Mouse (Mus musculus): Measurements from ENCODE around the gene Dek.
A peak's percentile ranks its signal among the peaks of the same experiment; 100 is the strongest.

Gene Dek

DNA sequence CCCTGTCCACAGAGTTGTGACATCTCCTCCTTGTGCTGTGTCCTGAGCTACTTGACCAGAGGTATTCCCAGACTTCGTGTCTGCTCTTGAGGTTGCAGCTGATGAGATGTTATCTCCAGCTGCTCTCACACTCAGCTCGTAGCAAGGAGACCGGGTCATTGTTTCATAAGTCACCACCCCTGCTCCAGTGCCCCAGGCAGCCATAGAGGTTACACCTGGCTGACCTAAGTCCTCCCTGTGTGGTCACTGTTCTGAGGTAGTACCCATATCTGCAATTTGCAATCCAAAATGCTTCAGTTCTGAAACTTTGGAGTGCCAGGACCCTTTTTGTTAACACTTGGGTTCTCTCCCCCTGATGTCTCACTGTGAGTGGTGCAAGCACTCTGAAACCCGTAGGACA, 56.0 kb downstream of the Dek start:
- DNase-seq, result no peak

- no peak for DNase-seq
Measured at GRCm38 (mm10) chr13:47047996-47048395, 58.0 kb downstream of the Dek start.

- peak; percentile 29 to 30 for DNase-seq
Measured at GRCm38 (mm10) chr13:47044617-47044947, 61.4 kb downstream of the Dek start, which contains the start of gene Tpmt. TSS of gene Tpmt (minus strand) at chr13:47044737.

GRCm38 (mm10) chr13:47043833-47044616, 62.0 kb downstream of the Dek start:
- peak in 1 of 2 experiments; percentile 34 for DNase-seq

DNA sequence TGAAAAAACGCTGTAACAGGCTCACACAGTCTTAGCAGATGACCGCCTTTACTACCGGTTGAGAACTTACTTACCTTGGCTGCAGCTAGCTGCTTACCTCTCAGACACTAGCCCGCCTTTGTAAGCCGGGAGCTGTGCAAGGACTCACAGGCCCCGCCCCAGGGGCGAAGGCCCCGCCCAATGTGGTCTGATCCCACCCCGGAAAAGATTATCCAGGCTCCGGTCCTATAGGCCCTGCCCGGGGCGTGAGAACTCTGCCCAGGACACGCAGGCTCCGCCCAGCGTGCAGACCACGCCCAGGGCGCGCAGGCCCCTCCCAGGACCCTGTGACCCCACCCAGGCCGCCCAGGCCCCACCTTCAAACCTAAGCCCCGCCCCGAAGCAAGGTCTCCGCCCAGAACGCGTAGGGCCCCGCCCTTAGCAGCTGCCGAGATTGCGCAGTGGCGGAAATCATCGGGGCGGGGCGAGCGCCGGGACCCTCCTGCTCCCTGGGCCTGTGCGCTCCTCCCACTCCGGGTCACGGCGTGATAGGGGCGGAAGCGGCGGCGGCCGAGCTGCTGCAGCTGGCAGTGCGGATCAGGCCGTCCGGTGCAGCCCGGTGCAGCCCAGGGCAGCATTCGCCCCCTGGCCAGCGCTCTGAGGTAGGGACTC, 62.8 kb downstream of the Dek start, which contains the start of gene Kdm1b:
Gene Kdm1b (plus strand): TSS at position 470 of the 651 bp plus-strand sequence.
- peak; percentile 99 to 100 for DNase-seq

DNA sequence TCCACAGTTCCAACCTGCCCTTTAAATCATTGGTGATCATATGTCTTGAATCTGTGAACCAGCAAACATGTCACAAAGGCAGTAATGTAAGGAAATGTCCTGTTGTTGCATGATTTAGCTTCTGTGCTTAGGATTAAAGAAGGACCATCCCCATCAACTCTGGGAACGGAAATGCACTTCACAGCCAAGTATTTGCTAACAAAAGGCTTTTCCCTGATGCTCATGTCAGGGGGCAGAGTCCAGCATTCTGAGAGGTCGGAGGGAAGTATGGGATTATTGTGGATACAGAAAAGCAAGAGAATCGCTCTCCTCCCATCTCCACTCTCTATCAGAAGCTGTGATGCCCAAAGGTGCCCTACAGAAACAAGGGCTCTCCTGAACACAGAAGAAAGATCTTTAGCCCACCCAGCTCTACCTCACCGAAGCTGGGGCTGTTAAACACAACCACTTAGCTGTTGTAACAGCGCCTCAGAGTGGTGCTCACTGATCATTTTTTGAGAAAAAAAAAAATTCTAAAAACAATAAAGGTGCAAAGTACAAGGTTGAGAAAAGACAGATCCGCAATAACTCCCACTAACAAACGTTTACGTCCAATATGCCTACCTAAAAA, 63.9 kb downstream of the Dek start:
- no peak for DNase-seq

DNA sequence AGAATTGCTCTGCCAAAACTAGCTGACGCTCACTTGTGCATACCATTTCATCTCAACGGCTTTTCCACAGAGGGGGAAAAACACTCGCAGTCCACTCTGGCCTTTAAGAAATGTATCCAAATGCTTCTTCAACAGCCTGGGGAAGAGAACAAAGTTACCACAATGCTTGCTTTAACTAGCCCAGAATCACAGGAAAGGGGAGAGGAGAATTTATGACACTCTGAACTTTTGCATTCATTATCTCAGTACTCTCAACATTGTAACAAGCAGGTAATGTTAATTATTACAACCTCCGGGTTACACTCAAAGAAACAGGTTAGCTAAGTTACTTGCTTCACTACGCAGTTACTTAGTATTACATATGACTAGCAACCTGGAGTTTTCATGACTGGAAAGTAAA, 65.9 kb downstream of the Dek start:
- DNase-seq, result no peak

GRCm38 (mm10) chr13:47037946-47038345, 68.1 kb downstream of the Dek start:
- DNase-seq, result no peak
